Mouse (Mus musculus): ENCODE results near the gene Fscn1. TPM values are rescaled to one million over a fixed set of nuclear protein-coding genes. Genes with fewer than 3 reads are reported as not detected.

The Fscn1 gene
- polyA plus RNA-seq, 1 experiment from 2014 or later = 484 TPM

DNA sequence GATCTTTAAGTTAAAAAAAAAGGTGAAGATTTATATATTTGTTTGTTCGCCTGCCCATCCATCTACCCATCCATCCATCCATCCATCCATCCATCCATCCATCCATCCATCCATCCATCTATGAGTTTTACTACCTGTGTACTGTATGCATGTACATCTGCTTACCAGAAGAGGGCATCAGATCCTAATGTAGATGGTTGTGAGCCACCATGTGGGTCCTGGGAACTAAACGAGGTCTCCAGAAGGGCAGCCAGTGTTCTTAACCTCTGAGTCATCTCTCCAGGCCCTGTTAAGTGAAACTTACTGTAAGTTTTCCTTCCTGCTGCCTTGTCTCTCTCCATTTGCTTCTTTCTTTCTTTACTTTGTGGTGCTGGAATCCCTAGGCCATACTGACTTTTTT is 19.8 kb upstream of the Fscn1 start:
- no peaks in the 10 kb centered on the region; the same call in 1 of the 2 replicates for H3K4me1 ChIP-seq (replicated peaks)
- ATAC-seq (ENCODE audit: low FRiP score) = no peak
- no peak overlapping the region for H3K4me3 ChIP-seq
- 58% methylated on average over 2 of the region's 2 CpGs for WGBS
- H3K4me2 ChIP-seq = no peak overlapping the region
- no peak overlapping the region for H3K9ac ChIP-seq
- no peaks in the 10 kb centered on the region for H3K27me3 ChIP-seq
- H3K36me3 ChIP-seq = no peaks in the 10 kb centered on the region
- H3K27ac ChIP-seq = no peak overlapping the region
- H3K9me3 ChIP-seq = no peaks in the 10 kb centered on the region

DNA sequence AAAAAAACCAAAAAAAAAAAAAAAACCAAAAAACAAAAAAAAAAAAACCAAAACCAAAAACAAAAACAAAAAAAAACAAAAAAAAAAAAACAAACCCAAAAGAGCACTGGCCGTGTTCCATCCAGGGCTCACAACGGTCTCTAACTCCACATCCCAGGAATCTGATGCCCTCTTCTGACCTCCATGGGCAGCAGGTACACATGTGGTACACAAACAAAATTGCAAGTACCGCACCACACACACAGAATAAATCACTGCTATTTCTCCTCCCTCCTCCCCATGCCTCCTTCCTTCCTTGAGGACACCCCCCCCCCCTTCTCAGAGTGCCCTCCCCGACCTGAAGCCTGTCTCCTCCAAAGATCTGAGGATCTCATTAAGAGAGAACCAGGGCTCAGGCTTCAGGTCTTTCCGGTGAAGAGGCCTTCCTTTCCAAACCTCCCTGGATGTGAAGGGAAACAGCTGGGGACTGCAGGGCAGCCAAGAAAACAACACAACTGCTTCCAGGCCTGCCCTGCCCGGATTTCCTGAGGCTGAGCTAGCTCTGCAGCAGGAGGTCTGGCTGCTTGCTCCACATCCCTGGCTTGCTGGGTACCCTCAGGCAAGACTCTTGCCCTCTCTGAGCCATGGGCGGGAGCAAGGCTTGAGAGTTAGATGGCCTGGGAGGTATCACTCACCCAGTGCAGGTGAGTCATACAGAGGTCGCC is 15.0 kb upstream of the Fscn1 start:
- Histone ChIP-seq H3K4me1 (replicated peaks) (no peaks in the 10 kb centered on the region), H3K27ac (no peak overlapping the region), H3K4me2 (no peak overlapping the region), H3K9ac (no peak overlapping the region), H3K4me3 (no peak overlapping the region), H3K27me3 (no peaks in the 10 kb centered on the region), H3K36me3 (no peaks in the 10 kb centered on the region), H3K9me3 (no peaks in the 10 kb centered on the region)
- WGBS = 67% methylated on average over 8 of the region's 8 CpGs
- ATAC-seq (ENCODE audit: low FRiP score) = no peak

DNA sequence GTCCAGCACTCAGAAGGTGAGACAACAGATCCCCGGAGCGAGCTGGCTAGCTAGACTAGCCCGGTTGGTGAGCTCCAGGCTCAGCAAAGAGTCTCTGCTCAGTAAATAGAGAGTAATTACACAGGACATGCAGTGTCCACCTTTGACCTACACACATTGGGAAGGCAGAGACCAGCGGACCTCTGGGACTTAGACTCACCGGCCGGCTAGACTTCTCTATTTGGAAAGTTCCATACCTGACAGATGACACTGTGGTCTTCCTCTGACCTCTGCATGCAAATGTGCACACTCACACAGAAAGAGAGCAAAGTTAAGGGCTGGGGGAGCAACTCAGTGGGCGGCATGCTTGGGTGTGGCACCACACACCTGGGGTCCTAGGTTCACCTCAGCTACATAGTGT is 12.7 kb upstream of the Fscn1 start:
- Histone ChIP-seq H3K27ac (no peak overlapping the region), H3K4me1 (replicated peaks) (no peaks in the 10 kb centered on the region), H3K4me2 (no peak overlapping the region), H3K4me3 (no peak overlapping the region), H3K9me3 (no peaks in the 10 kb centered on the region), H3K27me3 (no peaks in the 10 kb centered on the region), H3K9ac (no peak overlapping the region), H3K36me3 (no peaks in the 10 kb centered on the region)
- ATAC-seq (ENCODE audit: low FRiP score) = no peak
- 77% methylated on average over 7 of the region's 7 CpGs for WGBS

GRCm38 (mm10) chr5:142949580-142949979 is 10.6 kb upstream of the Fscn1 start:
- H3K4me2 ChIP-seq = no peak overlapping the region
- H3K36me3 ChIP-seq = no peaks in the 10 kb centered on the region
- H3K27ac ChIP-seq = no peak overlapping the region
- ATAC-seq (ENCODE audit: low FRiP score) = no peak
- H3K9me3 ChIP-seq = no peaks in the 10 kb centered on the region
- no peaks in the 10 kb centered on the region for H3K27me3 ChIP-seq
- no peaks in the 10 kb centered on the region for H3K4me1 ChIP-seq (replicated peaks)
- H3K4me3 ChIP-seq = no peak overlapping the region
- H3K9ac ChIP-seq = no peak overlapping the region
- WGBS = 65% methylated on average over 6 of the region's 6 CpGs

- Histone ChIP-seq H3K4me3 (no peak overlapping the region), H3K4me1 (replicated peaks) (no peaks in the 10 kb centered on the region), H3K27ac (no peak overlapping the region), H3K4me2 (no peak overlapping the region), H3K27me3 (no peaks in the 10 kb centered on the region), H3K9ac (no peak overlapping the region), H3K9me3 (no peaks in the 10 kb centered on the region), H3K36me3 (no peaks in the 10 kb centered on the region)
- WGBS = 77% methylated on average over 6 of the region's 6 CpGs
- ATAC-seq (ENCODE audit: low FRiP score) = no peak
Observed at GRCm38 (mm10) chr5:142950405-142950804, 9.7 kb upstream of the Fscn1 start.

DNA sequence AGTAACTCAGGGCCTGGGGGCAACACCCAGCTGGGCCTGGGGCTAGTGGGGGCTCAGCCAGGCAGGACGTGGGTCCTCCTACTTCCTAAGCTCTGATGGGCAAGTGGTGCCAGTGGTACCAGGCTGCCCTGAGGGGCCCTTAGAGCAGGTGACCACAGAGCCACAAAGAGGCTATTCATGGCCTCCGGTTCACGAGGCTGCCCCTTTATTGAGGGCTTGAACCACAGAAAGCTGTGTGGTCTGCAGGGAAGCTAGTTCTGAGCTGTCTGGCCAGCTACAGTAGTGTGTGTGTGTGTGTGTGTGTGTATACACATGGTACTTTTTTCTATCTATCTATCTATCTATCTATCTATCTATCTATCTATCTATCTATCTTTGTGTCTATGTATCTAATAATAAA is 6.5 kb upstream of the Fscn1 start:
- WGBS = 75% methylated on average over 3 of the region's 3 CpGs

DNA sequence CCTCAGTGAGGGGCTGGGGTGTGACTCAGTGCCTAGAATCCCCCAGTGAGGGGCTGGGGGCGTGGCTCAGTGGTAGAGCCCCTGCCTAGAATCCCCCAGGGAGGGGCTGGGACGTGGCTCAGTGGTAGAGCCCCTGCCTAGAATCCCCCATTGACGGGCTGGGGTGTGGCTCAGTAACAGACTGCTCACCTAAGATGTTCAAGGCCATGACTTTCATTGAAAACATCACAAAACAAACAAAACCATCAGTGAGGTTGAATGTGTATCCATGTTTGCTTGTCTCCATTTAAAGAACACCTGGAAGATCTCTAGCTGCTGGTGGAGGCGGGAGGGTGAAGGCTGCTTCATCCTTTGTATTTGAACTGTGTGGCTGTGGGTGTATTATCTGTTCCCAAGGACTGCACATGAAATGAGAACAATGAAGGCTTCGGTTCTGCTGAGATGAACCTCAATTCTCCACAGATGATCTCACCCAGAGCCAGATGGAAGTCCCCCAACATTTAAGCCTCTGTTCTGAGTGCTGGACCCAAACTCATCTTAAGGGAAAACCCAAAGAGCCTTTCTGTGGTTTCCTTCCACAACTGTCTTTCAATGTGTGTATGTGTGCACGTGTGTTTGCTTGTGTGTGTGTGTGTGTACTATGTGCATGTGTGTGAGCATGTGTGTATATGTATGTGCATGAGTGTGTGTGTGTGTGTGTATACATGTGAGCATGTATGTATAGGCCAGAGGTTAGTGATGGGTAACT is 3.0 kb upstream of the Fscn1 start:
- H3K4me1 ChIP-seq (replicated peaks) = peaks cover 5% of the 10 kb centered on the region
- 64% methylated on average over 6 of the region's 6 CpGs for WGBS
- no peaks in the 10 kb centered on the region for H3K36me3 ChIP-seq
- no peak overlapping the region for H3K27ac ChIP-seq
- no peak overlapping the region for H3K4me3 ChIP-seq
- H3K4me2 ChIP-seq = no peak overlapping the region
- no peaks in the 10 kb centered on the region for H3K27me3 ChIP-seq
- H3K9me3 ChIP-seq = no peaks in the 10 kb centered on the region
- H3K9ac ChIP-seq = no peak overlapping the region
- ATAC-seq (ENCODE audit: low FRiP score) = no peak

More for the DNA sequence above, 6.5 kb upstream of the Fscn1 start:
- Histone ChIP-seq H3K4me1 (replicated peaks) (no peaks in the 10 kb centered on the region), H3K36me3 (no peaks in the 10 kb centered on the region), H3K27me3 (no peaks in the 10 kb centered on the region), H3K4me3 (no peak overlapping the region), H3K9ac (no peak overlapping the region), H3K27ac (no peak overlapping the region), H3K4me2 (no peak overlapping the region), H3K9me3 (no peaks in the 10 kb centered on the region)
- no peak for ATAC-seq (ENCODE audit: low FRiP score)

- H3K4me2 ChIP-seq = no peak overlapping the region
- no peak overlapping the region for H3K27ac ChIP-seq
- peaks cover 14% of the 10 kb centered on the region for H3K4me1 ChIP-seq (replicated peaks)
- 86% methylated on average over 14 of the region's 14 CpGs for WGBS
- H3K27me3 ChIP-seq = no peaks in the 10 kb centered on the region
- no peaks in the 10 kb centered on the region for H3K9me3 ChIP-seq
- H3K4me3 ChIP-seq = no peak overlapping the region
- ATAC-seq (ENCODE audit: low FRiP score) = no peak
- H3K36me3 ChIP-seq = no peaks in the 10 kb centered on the region
- no peak overlapping the region for H3K9ac ChIP-seq
Observed at GRCm38 (mm10) chr5:142958464-142958863, 1.7 kb upstream of the Fscn1 start.

GRCm38 (mm10) chr5:142959156-142959555 is 987 bp upstream of the Fscn1 start:
- 62% methylated on average over 4 of the region's 4 CpGs for WGBS
- ATAC-seq (ENCODE audit: low FRiP score) = no peak
- Histone ChIP-seq H3K9ac (no peak overlapping the region; the same call in 1 of the 2 replicates), H3K4me2 (no peak overlapping the region), H3K27ac (no peak overlapping the region), H3K4me1 (replicated peaks) (peaks cover 21% of the 10 kb centered on the region), H3K36me3 (no peaks in the 10 kb centered on the region), H3K27me3 (no peaks in the 10 kb centered on the region), H3K9me3 (no peaks in the 10 kb centered on the region), H3K4me3 (no peak overlapping the region)

GRCm38 (mm10) chr5:142960775-142961271 is 680 bp downstream of the Fscn1 start:
- peak; percentile 11; the same call in 1 of the 2 replicates for ATAC-seq (ENCODE audit: low FRiP score)
- under 1% methylated on average over 59 of the region's 59 CpGs for WGBS
- peak overlapping the region; percentile 98 for H3K27ac ChIP-seq

GRCm38 (mm10) chr5:142961398-142961880 is 1.3 kb downstream of the Fscn1 start:
- Histone ChIP-seq H3K9ac (peak overlapping the region; percentile 100), H3K4me2 (peak overlapping the region; percentile 100), H3K27me3 (no peaks in the 10 kb centered on the region), H3K9me3 (no peaks in the 10 kb centered on the region), H3K36me3 (peaks cover 7% of the 10 kb centered on the region), H3K4me3 (peak overlapping the region; percentile 100), H3K4me1 (replicated peaks) (peaks cover 44% of the 10 kb centered on the region), H3K27ac (peak overlapping the region; percentile 98)
- peak; percentile 25 for ATAC-seq (ENCODE audit: low FRiP score)
- WGBS = 0% methylated on average over 15 of the region's 15 CpGs

More at GRCm38 (mm10) chr5:142960775-142961271, 680 bp downstream of the Fscn1 start:
- H3K4me2 ChIP-seq = peak overlapping the region; percentile 100
- H3K9me3 ChIP-seq = no peaks in the 10 kb centered on the region
- H3K27me3 ChIP-seq = no peaks in the 10 kb centered on the region
- H3K36me3 ChIP-seq = peaks cover under 1% of the 10 kb centered on the region; the same call in 1 of the 2 replicates
- peaks cover 38% of the 10 kb centered on the region for H3K4me1 ChIP-seq (replicated peaks)
- peak overlapping the region; percentile 100 for H3K4me3 ChIP-seq
- H3K9ac ChIP-seq = peak overlapping the region; percentile 100

DNA sequence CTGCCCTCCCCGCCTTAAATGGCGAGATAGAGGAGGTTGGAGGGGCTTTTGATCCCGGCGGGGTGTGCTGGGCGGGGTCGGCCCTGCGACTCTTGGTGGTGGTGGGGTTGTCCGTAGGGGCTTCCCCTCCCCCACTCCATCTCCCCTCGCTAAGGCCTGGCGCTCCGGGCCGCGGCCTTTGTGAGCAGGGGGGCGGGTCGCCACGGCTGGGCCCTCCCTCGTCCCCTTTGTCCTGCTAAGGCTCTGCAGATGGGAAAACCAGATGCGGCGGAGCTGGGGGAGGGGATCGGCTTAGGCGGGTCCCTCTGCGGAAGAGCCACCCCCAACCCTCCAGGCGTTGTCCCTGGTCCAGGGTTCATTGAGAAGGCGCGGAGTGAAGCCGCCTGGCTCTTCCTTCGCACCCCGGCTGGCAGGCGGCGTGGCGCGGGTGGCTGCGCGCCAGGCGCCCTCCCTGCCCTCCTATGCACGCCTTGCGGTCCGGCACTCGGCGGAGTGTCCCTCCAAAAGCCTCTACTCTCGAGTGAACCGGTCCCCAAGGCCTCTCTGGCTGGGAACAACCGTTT is 1.8 kb downstream of the Fscn1 start:
- peaks cover 48% of the 10 kb centered on the region for H3K4me1 ChIP-seq (replicated peaks)
- ATAC-seq (ENCODE audit: low FRiP score) = peak; percentile 52
- H3K9ac ChIP-seq = peak overlapping the region; percentile 100
- H3K4me3 ChIP-seq = peak overlapping the region; percentile 100
- 0% methylated on average over 39 of the region's 43 CpGs for WGBS
- H3K9me3 ChIP-seq = no peaks in the 10 kb centered on the region
- H3K27me3 ChIP-seq = no peaks in the 10 kb centered on the region
- peak overlapping the region; percentile 100 for H3K4me2 ChIP-seq
- peak overlapping the region; percentile 98 for H3K27ac ChIP-seq
- H3K36me3 ChIP-seq = peaks cover 10% of the 10 kb centered on the region
